Mouse (Mus musculus) heart, adult 2 months (tissue): ENCODE data around the gene Adora1.

ENCODE experiments used
- CTCF ChIP-seq: fragments of 200-600 bp; IDR thresholded peaks from 2 replicates; pipeline ENCODE4 v1.8.1; 2022; ENCODE audit warnings: antibody characterized with exemption, mild to moderate bottlenecking, moderate library complexity
- POLR2A ChIP-seq: fragments of 200-500 bp; IDR thresholded peaks from 2 replicates; pipeline ENCODE4 v1.6.1; 2011; ENCODE audit warnings: mild to moderate bottlenecking, low read depth, low read length, control low read depth; ENCODE audit not compliant: insufficient read depth

GRCm38 (mm10) chr1:134232778-134233531 lies 2.3 kb downstream of the Adora1 start:
- no peak for TF ChIP-seq CTCF
- TF ChIP-seq POLR2A, result no peak
